Mouse (Mus musculus): ENCODE measurements around the gene Gse1.

GRCm38 (mm10) chr8:120518736-120519534 lies 290.7 kb downstream of the Gse1 start:
- TF ChIP-seq POLR2A (IDR thresholded peaks at IDR 0.05; ENCODE audit: insufficient read length, low read depth) (no peak), TCF12 (IDR thresholded peaks at IDR 0.05; ENCODE audit: insufficient read depth, poor library complexity, severe bottlenecking) (no peak)

Measured in myocyte (in vitro differentiated cells).